Mouse (Mus musculus): Measurements from ENCODE around the gene Gm973. TPM values are rescaled to one million over a fixed set of nuclear protein-coding genes. Genes with fewer than 3 reads are reported as not detected.

The Gm973 gene
- polyA plus RNA-seq, 1 experiment from 2014 or later: 0.35 TPM

- no peak overlapping the region for H3K9ac ChIP-seq (ENCODE audit: low read length)
- WGBS: 26% methylated on average over 4 of the region's 4 CpGs
- no peaks in the 10 kb centered on the region for H3K9me3 ChIP-seq (replicated peaks; ENCODE audit: control insufficient read depth, low read length)
- H3K4me2 ChIP-seq (ENCODE audit: low read depth, low read length): peak overlapping the region; percentile 17; the same call in 1 of the 2 replicates
- H3K4me1 ChIP-seq (ENCODE audit: control insufficient read depth, insufficient read depth, low read length): peaks cover 45% of the 10 kb centered on the region
- peak overlapping the region; percentile 66 for H3K27ac ChIP-seq (ENCODE audit: low read length)
- no peak for ATAC-seq (ENCODE audit: insufficient read depth, low FRiP score)
- H3K36me3 ChIP-seq (ENCODE audit: control insufficient read depth, insufficient read depth, low read length): no peaks in the 10 kb centered on the region
- H3K27me3 ChIP-seq (ENCODE audit: control insufficient read depth, insufficient read depth, low read length): no peaks in the 10 kb centered on the region
- H3K4me3 ChIP-seq (replicated peaks; ENCODE audit: low read length): no peak overlapping the region
These were observed 27.6 kb upstream of the Gm973 start for GRCm38 (mm10) chr1:59488481-59488880.

GRCm38 (mm10) chr1:59488991-59489390, 27.1 kb upstream of the Gm973 start:
- WGBS: 28% methylated on average over 4 of the region's 4 CpGs
- no peaks in the 10 kb centered on the region for H3K36me3 ChIP-seq (ENCODE audit: control insufficient read depth, insufficient read depth, low read length)
- H3K9me3 ChIP-seq (replicated peaks; ENCODE audit: control insufficient read depth, low read length): no peaks in the 10 kb centered on the region
- H3K4me1 ChIP-seq (ENCODE audit: control insufficient read depth, insufficient read depth, low read length): peaks cover 40% of the 10 kb centered on the region
- H3K9ac ChIP-seq (ENCODE audit: low read length): peak overlapping the region; percentile 16; the same call in 1 of the 2 replicates
- no peak overlapping the region for H3K4me3 ChIP-seq (replicated peaks; ENCODE audit: low read length)
- H3K4me2 ChIP-seq (ENCODE audit: low read depth, low read length): no peak overlapping the region
- H3K27ac ChIP-seq (ENCODE audit: low read length): peak overlapping the region; percentile 66
- ATAC-seq (ENCODE audit: insufficient read depth, low FRiP score): no peak
- H3K27me3 ChIP-seq (ENCODE audit: control insufficient read depth, insufficient read depth, low read length): no peaks in the 10 kb centered on the region

- WGBS: 69% methylated on average over 9 of the region's 9 CpGs
- peaks cover 25% of the 10 kb centered on the region for H3K4me1 ChIP-seq (ENCODE audit: control insufficient read depth, insufficient read depth, low read length)
These were observed 24.5 kb upstream of the Gm973 start for GRCm38 (mm10) chr1:59491517-59491916.

GRCm38 (mm10) chr1:59492432-59492831, 23.6 kb upstream of the Gm973 start:
- Histone ChIP-seq H3K4me3 (replicated peaks; ENCODE audit: low read length) (no peak overlapping the region), H3K9ac (ENCODE audit: low read length) (no peak overlapping the region), H3K4me1 (ENCODE audit: control insufficient read depth, insufficient read depth, low read length) (peaks cover 18% of the 10 kb centered on the region), H3K4me2 (ENCODE audit: low read depth, low read length) (no peak overlapping the region), H3K27ac (ENCODE audit: low read length) (no peak overlapping the region), H3K9me3 (replicated peaks; ENCODE audit: control insufficient read depth, low read length) (no peaks in the 10 kb centered on the region), H3K36me3 (ENCODE audit: control insufficient read depth, insufficient read depth, low read length) (no peaks in the 10 kb centered on the region), H3K27me3 (ENCODE audit: control insufficient read depth, insufficient read depth, low read length) (no peaks in the 10 kb centered on the region)
- 68% methylated on average over 4 of the region's 4 CpGs for WGBS
- no peak for ATAC-seq (ENCODE audit: insufficient read depth, low FRiP score)

More at GRCm38 (mm10) chr1:59491517-59491916, 24.5 kb upstream of the Gm973 start:
- Histone ChIP-seq H3K9me3 (replicated peaks; ENCODE audit: control insufficient read depth, low read length) (no peaks in the 10 kb centered on the region), H3K27ac (ENCODE audit: low read length) (no peak overlapping the region), H3K36me3 (ENCODE audit: control insufficient read depth, insufficient read depth, low read length) (no peaks in the 10 kb centered on the region), H3K4me3 (replicated peaks; ENCODE audit: low read length) (no peak overlapping the region), H3K9ac (ENCODE audit: low read length) (no peak overlapping the region), H3K4me2 (ENCODE audit: low read depth, low read length) (no peak overlapping the region), H3K27me3 (ENCODE audit: control insufficient read depth, insufficient read depth, low read length) (no peaks in the 10 kb centered on the region)
- no peak for ATAC-seq (ENCODE audit: insufficient read depth, low FRiP score)

- ATAC-seq (ENCODE audit: insufficient read depth, low FRiP score): no peak
- no peaks in the 10 kb centered on the region for H3K9me3 ChIP-seq (replicated peaks; ENCODE audit: control insufficient read depth, low read length)
- 89% methylated on average over 5 of the region's 5 CpGs for WGBS
These were observed 20.1 kb upstream of the Gm973 start for GRCm38 (mm10) chr1:59495970-59496369.

GRCm38 (mm10) chr1:59497741-59498613, 18.1 kb upstream of the Gm973 start:
- no peak for ATAC-seq (ENCODE audit: insufficient read depth, low FRiP score)
- H3K9ac ChIP-seq (ENCODE audit: low read length): no peak overlapping the region
- 52% methylated on average over 6 of the region's 6 CpGs for WGBS
- H3K4me3 ChIP-seq (replicated peaks; ENCODE audit: low read length): no peak overlapping the region
- no peaks in the 10 kb centered on the region for H3K36me3 ChIP-seq (ENCODE audit: control insufficient read depth, insufficient read depth, low read length)
- no peaks in the 10 kb centered on the region for H3K4me1 ChIP-seq (ENCODE audit: control insufficient read depth, insufficient read depth, low read length)
- H3K27ac ChIP-seq (ENCODE audit: low read length): no peak overlapping the region
- no peaks in the 10 kb centered on the region for H3K27me3 ChIP-seq (ENCODE audit: control insufficient read depth, insufficient read depth, low read length)
- no peak overlapping the region for H3K4me2 ChIP-seq (ENCODE audit: low read depth, low read length)
- H3K9me3 ChIP-seq (replicated peaks; ENCODE audit: control insufficient read depth, low read length): no peaks in the 10 kb centered on the region

More at GRCm38 (mm10) chr1:59495970-59496369, 20.1 kb upstream of the Gm973 start:
- H3K4me1 ChIP-seq (ENCODE audit: control insufficient read depth, insufficient read depth, low read length): no peaks in the 10 kb centered on the region
- H3K4me2 ChIP-seq (ENCODE audit: low read depth, low read length): no peak overlapping the region
- no peak overlapping the region for H3K27ac ChIP-seq (ENCODE audit: low read length)
- H3K4me3 ChIP-seq (replicated peaks; ENCODE audit: low read length): no peak overlapping the region
- H3K9ac ChIP-seq (ENCODE audit: low read length): no peak overlapping the region
- H3K27me3 ChIP-seq (ENCODE audit: control insufficient read depth, insufficient read depth, low read length): no peaks in the 10 kb centered on the region
- H3K36me3 ChIP-seq (ENCODE audit: control insufficient read depth, insufficient read depth, low read length): no peaks in the 10 kb centered on the region

- Histone ChIP-seq H3K9me3 (replicated peaks; ENCODE audit: control insufficient read depth, low read length) (no peaks in the 10 kb centered on the region), H3K27me3 (ENCODE audit: control insufficient read depth, insufficient read depth, low read length) (no peaks in the 10 kb centered on the region), H3K9ac (ENCODE audit: low read length) (no peak overlapping the region), H3K4me1 (ENCODE audit: control insufficient read depth, insufficient read depth, low read length) (no peaks in the 10 kb centered on the region), H3K36me3 (ENCODE audit: control insufficient read depth, insufficient read depth, low read length) (no peaks in the 10 kb centered on the region), H3K4me3 (replicated peaks; ENCODE audit: low read length) (no peak overlapping the region), H3K4me2 (ENCODE audit: low read depth, low read length) (no peak overlapping the region), H3K27ac (ENCODE audit: low read length) (no peak overlapping the region)
- 80% methylated on average over 3 of the region's 3 CpGs for WGBS
- no peak for ATAC-seq (ENCODE audit: insufficient read depth, low FRiP score)
These were observed 16.7 kb upstream of the Gm973 start for GRCm38 (mm10) chr1:59499327-59499726.

- H3K4me2 ChIP-seq (ENCODE audit: low read depth, low read length): no peak overlapping the region
- no peaks in the 10 kb centered on the region for H3K36me3 ChIP-seq (ENCODE audit: control insufficient read depth, insufficient read depth, low read length)
- H3K4me3 ChIP-seq (replicated peaks; ENCODE audit: low read length): no peak overlapping the region
- no peaks in the 10 kb centered on the region for H3K9me3 ChIP-seq (replicated peaks; ENCODE audit: control insufficient read depth, low read length)
- H3K27ac ChIP-seq (ENCODE audit: low read length): no peak overlapping the region
- no peaks in the 10 kb centered on the region for H3K27me3 ChIP-seq (ENCODE audit: control insufficient read depth, insufficient read depth, low read length)
- H3K4me1 ChIP-seq (ENCODE audit: control insufficient read depth, insufficient read depth, low read length): no peaks in the 10 kb centered on the region
- no peak for ATAC-seq (ENCODE audit: insufficient read depth, low FRiP score)
- 76% methylated on average over 2 of the region's 2 CpGs for WGBS
- no peak overlapping the region for H3K9ac ChIP-seq (ENCODE audit: low read length)
These were observed 13.7 kb upstream of the Gm973 start for GRCm38 (mm10) chr1:59502355-59502754.

- H3K9ac ChIP-seq (ENCODE audit: low read length): no peak overlapping the region
- H3K36me3 ChIP-seq (ENCODE audit: control insufficient read depth, insufficient read depth, low read length): no peaks in the 10 kb centered on the region
- WGBS: 47% methylated on average over 7 of the region's 7 CpGs
- H3K27me3 ChIP-seq (ENCODE audit: control insufficient read depth, insufficient read depth, low read length): no peaks in the 10 kb centered on the region
- H3K4me2 ChIP-seq (ENCODE audit: low read depth, low read length): no peak overlapping the region
- no peak overlapping the region for H3K27ac ChIP-seq (ENCODE audit: low read length)
- H3K4me1 ChIP-seq (ENCODE audit: control insufficient read depth, insufficient read depth, low read length): no peaks in the 10 kb centered on the region
- no peak overlapping the region for H3K4me3 ChIP-seq (replicated peaks; ENCODE audit: low read length)
- no peak for ATAC-seq (ENCODE audit: insufficient read depth, low FRiP score)
- no peaks in the 10 kb centered on the region for H3K9me3 ChIP-seq (replicated peaks; ENCODE audit: control insufficient read depth, low read length)
These were observed 12.3 kb upstream of the Gm973 start for GRCm38 (mm10) chr1:59503659-59504301.

Data from stomach, embryonic 16.5 days (tissue).